8 mouse cellular contexts compared by ENCODE assay signal in genomic region chr9:24502571-24503004, GRCm38 (mm10). TPM values are rescaled to one million over a fixed set of nuclear protein-coding genes. Genes with fewer than 3 reads are reported as not detected.
A peak's percentile ranks its signal among the peaks of the same experiment; 100 is the strongest.
DNase-seq lines count a peak whose midpoint lies in the region; ATAC-seq and TF ChIP-seq lines count a peak whose summit lies in the region.

No protein-coding gene starts in this region.

- peak overlapping the region; percentile 68 for H3K4me2 ChIP-seq in embryonic facial prominence, embryonic 14.5 days (ENCODE audit: low read depth, low read length)
- H3K4me2 ChIP-seq in heart, embryonic 16.5 days (ENCODE audit: low read depth, low read length) = peak overlapping the region; percentile 85

- intact Hi-C loops in left cerebral cortex, postnatal 10 days (cut with DNase I) = no loop called here

- TF ChIP-seq CTCF in layer of hippocampus, adult 2 months (conservative IDR thresholded peaks at IDR 0.05) = no peak

- no peaks in the 10 kb centered on the region for H3K36me3 ChIP-seq in embryonic facial prominence, embryonic 14.5 days (ENCODE audit: control insufficient read depth, insufficient read depth, low read length)
- no peaks in the 10 kb centered on the region for H3K36me3 ChIP-seq in heart, embryonic 16.5 days (ENCODE audit: control insufficient read depth, insufficient read depth)
- no peaks in the 10 kb centered on the region for H3K36me3 ChIP-seq in macrophage (ENCODE audit: inconsistent target)

- no peaks in the 10 kb centered on the region for H3K9me3 ChIP-seq in embryonic facial prominence, embryonic 14.5 days (ENCODE audit: control insufficient read depth, low read length)
- H3K9me3 ChIP-seq in heart, embryonic 16.5 days (replicated peaks; ENCODE audit: control insufficient read depth, low read length) = no peaks in the 10 kb centered on the region

- H3K27me3 ChIP-seq in embryonic facial prominence, embryonic 14.5 days (replicated peaks; ENCODE audit: control insufficient read depth, insufficient read depth, low read length) = no peaks in the 10 kb centered on the region
- no peaks in the 10 kb centered on the region for H3K27me3 ChIP-seq in heart, embryonic 16.5 days (ENCODE audit: control insufficient read depth, insufficient read depth, low read length)

- H3K27ac ChIP-seq in layer of hippocampus, adult 2 months = peak overlapping the region; percentile 85
- peak overlapping the region; percentile 90 for H3K27ac ChIP-seq in embryonic facial prominence, embryonic 14.5 days (replicated peaks; ENCODE audit: low read depth, low read length)
- peak overlapping the region; percentile 93 for H3K27ac ChIP-seq in heart, embryonic 16.5 days (ENCODE audit: low read length)
- 0 out of 2 replicates have a peak overlapping the region, but pooled peaks have one; percentile 13 for H3K27ac ChIP-seq in macrophage

- H3K79me2 ChIP-seq in macrophage (ENCODE audit: inconsistent target) = peaks cover 42% of the 10 kb centered on the region

- H3K4me3 ChIP-seq in layer of hippocampus, adult 2 months = peak overlapping the region; percentile 83
- H3K4me3 ChIP-seq in embryonic facial prominence, embryonic 14.5 days (ENCODE audit: low read depth, low read length) = peak overlapping the region; percentile 76
- peak overlapping the region; percentile 90 for H3K4me3 ChIP-seq in heart, embryonic 16.5 days (ENCODE audit: low read length)
- H3K4me3 ChIP-seq in macrophage (ENCODE audit: inconsistent target) = peak overlapping the region; percentile 51

- ATAC-seq in embryonic facial prominence, embryonic 14.5 days (ENCODE audit: low read depth) = peak; percentile 82
- ATAC-seq in heart, embryonic 16.5 days (replicated peaks; ENCODE audit: extremely low read depth, insufficient read depth, low FRiP score) = peak; percentile 82

- peaks cover 19% of the 10 kb centered on the region for H3K4me1 ChIP-seq in embryonic facial prominence, embryonic 14.5 days (ENCODE audit: control insufficient read depth, insufficient read depth, low read length)
- H3K4me1 ChIP-seq in heart, embryonic 16.5 days (ENCODE audit: control insufficient read depth, insufficient read depth, low read length) = peaks cover 17% of the 10 kb centered on the region

- WGBS in embryonic facial prominence, embryonic 14.5 days = 1% methylated on average over 21 of the region's 48 CpGs
- WGBS in heart, embryonic 16.5 days = under 1% methylated on average over 48 of the region's 48 CpGs
- WGBS in macrophage (ENCODE audit: missing documents) = 0% methylated on average over 39 of the region's 48 CpGs

- DNase-seq in layer of hippocampus, adult 2 months (ENCODE audit: low spot score in 2 of 2) = no peak
- no peak for DNase-seq in layer of hippocampus, adult 9-10 months (ENCODE audit: low spot score)
- DNase-seq in ZHBTc4 (ENCODE audit: low read depth, low spot score) = peak; percentile 73
- peak; percentile 67 for DNase-seq in embryonic facial prominence, embryonic 14.5 days (ENCODE audit: low spot score)
- DNase-seq in left cerebral cortex, postnatal 10 days (ENCODE audit: extremely low spot score in 1 of 2, low spot score in 2 of 2) = peak; percentile 12 to 68
- DNase-seq in right cerebral cortex, postnatal 4 days = peak; percentile 44

- peak overlapping the region; percentile 80 for H3K9ac ChIP-seq in embryonic facial prominence, embryonic 14.5 days (ENCODE audit: low read depth, low read length)
- peak overlapping the region; percentile 90 for H3K9ac ChIP-seq in heart, embryonic 16.5 days (ENCODE audit: low read length)

RNA-seq across cellular contexts. Expression of gene Dpy19l1, which starts 0.4 kb away (rescaled TPM):
- 10 to 100 TPM; 36.5 to 38.0 TPM for total RNA-seq in layer of hippocampus, adult 2 months (2021)
- polyA plus RNA-seq in embryonic facial prominence, embryonic 14.5 days (2014; fragmentation: Nextera tagmentation; extraction: Ambion mirVana) = 19.2 and 20.2 TPM in 2 replicates
- 4.7 and 5.0 TPM in 2 replicates for polyA plus RNA-seq in heart, embryonic 16.5 days (2015; fragmentation: Nextera tagmentation; extraction: Ambion mirVana)
- 10 to 100 TPM; 44.1 to 44.3 TPM for total RNA-seq in left cerebral cortex, postnatal 10 days (2021)
- total RNA-seq in macrophage (2018; cell fraction: chromatin; rRNA removed) = 10 to 100 TPM in 18 of 26 experiments, 1 to 10 TPM in 8; 2.0 to 21.1 (median 10.6) TPM
- total RNA-seq in macrophage (2018; cell fraction: cytosol; rRNA removed) = 10 to 100 TPM in 24 of 26 experiments, 1 to 10 TPM in 2; 8.4 to 19.4 (median 14.6) TPM
- total RNA-seq in macrophage (2018; cell fraction: nucleus; rRNA removed) = 10 to 100 TPM in 22 of 26 experiments, 1 to 10 TPM in 4; 6.4 to 29.7 (median 15.1) TPM
- 9.7 to 18.4 TPM (median 16.6 TPM) in 3 replicates for polyA plus RNA-seq in macrophage (2018)

Comparison
In these comparisons a context has a peak if more than half of its experiments do, and no peak if none do; other contexts are left out.
1. DNase-seq: peak in ZHBTc4 (single experiment), embryonic facial prominence, embryonic 14.5 days (single experiment), left cerebral cortex, postnatal 10 days (2 of 2) and right cerebral cortex, postnatal 4 days (single experiment); none in layer of hippocampus, adult 2 months (0 of 2) and layer of hippocampus, adult 9-10 months (single experiment).
2. H3K27ac ChIP-seq: peak in every context shown above with its lines; median percentile 93 in heart, embryonic 16.5 days; 90 in embryonic facial prominence, embryonic 14.5 days; 85 in layer of hippocampus, adult 2 months; 13 in macrophage.
3. Peak in every context shown above with its lines, with median percentiles within 50 percentile points of each other: H3K4me3 ChIP-seq.